In genomic region chr2:145225640-145226039, GRCm38 (mm10) we compare ENCODE assay signal across 13 mouse cellular contexts. TPM values are rescaled to one million over a fixed set of nuclear protein-coding genes. Genes with fewer than 3 reads are reported as not detected.
DNase-seq lines count a peak whose midpoint lies in the region; ATAC-seq lines count a peak whose summit lies in the region.
"Had no signal": no experiment of that assay in that cellular context is flagged by ENCODE, and none has a peak within 500 bp of the region (broad histone marks: within the 10 kb centered on the region; RNA-seq: fewer than 3 reads in every experiment).

No protein-coding gene starts in this region.

- H3K4me3 ChIP-seq in midbrain, embryonic 14.5 days (replicated peaks; ENCODE audit: low read depth, low read length): no peak overlapping the region
- no peak overlapping the region for H3K4me3 ChIP-seq in intestine, embryonic 15.5 days (replicated peaks)
- H3K4me3 ChIP-seq: forebrain, embryonic 10.5 days; heart, adult 2 months had no signal

- WGBS in midbrain, embryonic 14.5 days: 89% methylated on average over 3 of the region's 3 CpGs
- WGBS in intestine, embryonic 15.5 days: 61% methylated on average over 3 of the region's 3 CpGs

- H3K27ac ChIP-seq in midbrain, embryonic 14.5 days (replicated peaks; ENCODE audit: low read depth, low read length): no peak overlapping the region
- H3K27ac ChIP-seq in intestine, embryonic 15.5 days: no peak overlapping the region
- H3K27ac ChIP-seq: forebrain, embryonic 10.5 days; heart, adult 2 months had no signal

- no peak overlapping the region for H3K9ac ChIP-seq in midbrain, embryonic 14.5 days (replicated peaks; ENCODE audit: low read length)
- H3K9ac ChIP-seq in intestine, embryonic 15.5 days: no peak overlapping the region

- no peaks in the 10 kb centered on the region for H3K36me3 ChIP-seq in midbrain, embryonic 14.5 days (ENCODE audit: control insufficient read depth, insufficient read depth, low read length)
- no peaks in the 10 kb centered on the region for H3K36me3 ChIP-seq in intestine, embryonic 15.5 days
- H3K36me3 ChIP-seq: forebrain, embryonic 10.5 days had no signal

- DNase-seq in adrenal gland, postnatal 36 days: peak; percentile 6 to 7
- no peak for DNase-seq in adrenal gland, postnatal 14 days
- DNase-seq in kidney, postnatal 36 days: peak; percentile 5 to 9
- DNase-seq in kidney, adult 9 months: no peak
- DNase-seq in midbrain, embryonic 14.5 days: no peak
- DNase-seq: heart, adult 2 months; retina, postnatal 1 day had no signal

- no peaks in the 10 kb centered on the region for H3K27me3 ChIP-seq in midbrain, embryonic 14.5 days (ENCODE audit: control insufficient read depth, insufficient read depth, low read length)
- H3K27me3 ChIP-seq in intestine, embryonic 15.5 days (replicated peaks): no peaks in the 10 kb centered on the region
- H3K27me3 ChIP-seq: Patski had no signal

- ATAC-seq in activated CD4-positive, CD25-positive, alpha-beta regulatory T cell, adult 4 months: peak; percentile 93
- peak; percentile 53 for ATAC-seq in megakaryocyte, adult 5-6 weeks (ENCODE audit: poor library complexity, severe bottlenecking)
- no peak for ATAC-seq in midbrain, embryonic 14.5 days (ENCODE audit: low FRiP score, low TSS enrichment)
- ATAC-seq in intestine, embryonic 15.5 days: no peak
- ATAC-seq: intestine, postnatal 0 days; Patski had no signal

- no peak overlapping the region for H3K4me2 ChIP-seq in midbrain, embryonic 14.5 days (ENCODE audit: low read length)
- H3K4me2 ChIP-seq in intestine, embryonic 15.5 days (replicated peaks): no peak overlapping the region

- H3K4me1 ChIP-seq in midbrain, embryonic 14.5 days (ENCODE audit: control insufficient read depth, insufficient read depth, low read length): no peaks in the 10 kb centered on the region
- H3K4me1 ChIP-seq in intestine, embryonic 15.5 days (replicated peaks): 0 out of 2 replicates have a peak, but pooled peaks cover 3% of the 10 kb centered on the region
- H3K4me1 ChIP-seq: forebrain, embryonic 10.5 days had no signal

- no peaks in the 10 kb centered on the region for H3K9me3 ChIP-seq in midbrain, embryonic 14.5 days (ENCODE audit: control insufficient read depth, low read length)
- no peaks in the 10 kb centered on the region for H3K9me3 ChIP-seq in intestine, embryonic 15.5 days
- H3K9me3 ChIP-seq: forebrain, embryonic 10.5 days had no signal

RNA-seq across cellular contexts. Expression of gene Slc24a3, which starts 58.1 kb away (rescaled TPM):
- total RNA-seq in adrenal gland, postnatal 36 days (2021): 10 to 100 TPM; 21.4 to 27.5 TPM
- total RNA-seq in adrenal gland, postnatal 14 days (2021): 40.5 and 40.6 TPM in 2 replicates
- under 1 TPM; 0.56 to 0.76 TPM for polyA plus RNA-seq in activated CD4-positive, CD25-positive, alpha-beta regulatory T cell, adult 4 months (2017; shearing (Covaris generic))
- total RNA-seq in megakaryocyte, adult 5-6 weeks (2015): 0.58 and 1.4 TPM in 2 replicates
- 0.70 and 1.1 TPM in 2 replicates for total RNA-seq in megakaryocyte, adult 5-6 weeks (2017)
- polyA plus RNA-seq in midbrain, embryonic 14.5 days (2014; fragmentation: Nextera tagmentation; extraction: Ambion mirVana): 13.1 and 14.4 TPM in 2 replicates
- polyA plus RNA-seq in intestine, embryonic 15.5 days (2015; fragmentation: Nextera tagmentation; extraction: Ambion mirVana): 5.3 and 6.9 TPM in 2 replicates

Comparison
In these comparisons a context has a peak if more than half of its experiments do, and no peak if none do; other contexts are left out.
1. DNase-seq: peak in adrenal gland, postnatal 36 days (2 of 2) and kidney, postnatal 36 days (2 of 2); none in adrenal gland, postnatal 14 days (single experiment), kidney, adult 9 months (single experiment) and midbrain, embryonic 14.5 days (single experiment).
2. ATAC-seq: peak in activated CD4-positive, CD25-positive, alpha-beta regulatory T cell, adult 4 months (single experiment) and megakaryocyte, adult 5-6 weeks (single experiment); none in midbrain, embryonic 14.5 days (single experiment) and intestine, embryonic 15.5 days (single experiment).
3. RNA of gene Slc24a3, which starts 58.1 kb away (total RNA-seq): 40.5 to 40.6 TPM in adrenal gland, postnatal 14 days and 21.4 to 27.5 TPM in adrenal gland, postnatal 36 days; 0.58 to 1.4 TPM in megakaryocyte, adult 5-6 weeks; every median in the first group is over 4 times any median in the second.